Mouse (Mus musculus): ENCODE results near the gene Gm21818. TPM values are rescaled to one million over a fixed set of nuclear protein-coding genes. Genes with fewer than 3 reads are reported as not detected.
"Not testable (repeated sequence)": the region's sequence is repeated elsewhere in the genome, so short reads cannot be mapped to it uniquely, and the experiment has no call there.

The Gm21818 gene
- polyA plus RNA-seq (2016; fragmentation: Nextera tagmentation; extraction: Ambion mirVana): not detected in 2 replicates

- not testable (repeated sequence) for H3K4me2 ChIP-seq; H3K36me3 ChIP-seq (replicated peaks); H3K9ac ChIP-seq; ATAC-seq (ENCODE audit: low FRiP score); H3K27ac ChIP-seq; H3K4me3 ChIP-seq (replicated peaks); H3K9me3 ChIP-seq; H3K27me3 ChIP-seq; H3K4me1 ChIP-seq
- WGBS: 68% methylated on average over 4 of the region's 4 CpGs
Observed at GRCm38 (mm10) chr13:120172133-120172532, at the start of gene Gm21818. Gene Gm21818, plus strand, starts transcription at chr13:120172433.

DNA sequence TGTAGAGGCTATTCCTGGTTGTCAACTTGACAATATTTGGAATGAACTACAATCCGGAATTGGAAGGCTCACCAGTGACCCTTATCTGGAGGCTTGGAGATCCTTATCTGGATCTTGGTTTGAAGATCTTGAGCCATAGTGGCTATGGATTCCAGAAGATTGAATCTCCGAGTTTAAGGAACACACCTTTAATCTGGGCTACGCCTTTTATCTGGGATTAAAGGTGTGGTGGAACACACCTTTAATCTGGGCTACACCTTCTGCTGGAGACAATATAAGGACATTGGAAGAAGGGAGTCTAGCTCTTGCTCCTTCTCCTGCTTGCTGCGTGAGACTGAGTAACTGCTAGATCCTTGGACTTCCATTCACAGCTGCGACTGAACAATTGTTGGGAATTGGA is 32.3 kb upstream of the Gm21818 start, which contains the start of gene Gm20767:
TSS of gene Gm20767 (plus strand) at position 301 of the 400 bp plus-strand sequence.
- H3K36me3 ChIP-seq (replicated peaks); H3K9ac ChIP-seq; H3K4me3 ChIP-seq (replicated peaks); H3K4me2 ChIP-seq; H3K4me1 ChIP-seq; ATAC-seq (ENCODE audit: low FRiP score); H3K9me3 ChIP-seq; H3K27me3 ChIP-seq; H3K27ac ChIP-seq: not testable (repeated sequence)
- WGBS: 89% methylated on average over 1 of the region's 5 CpGs

GRCm38 (mm10) chr13:120142348-120142747 is 29.9 kb upstream of the Gm21818 start:
- not testable (repeated sequence) for H3K9ac ChIP-seq; H3K4me2 ChIP-seq; H3K9me3 ChIP-seq; H3K27me3 ChIP-seq; H3K4me3 ChIP-seq (replicated peaks); ATAC-seq (ENCODE audit: low FRiP score); H3K4me1 ChIP-seq; H3K36me3 ChIP-seq (replicated peaks); H3K27ac ChIP-seq
- 79% methylated on average over 2 of the region's 3 CpGs for WGBS

DNA sequence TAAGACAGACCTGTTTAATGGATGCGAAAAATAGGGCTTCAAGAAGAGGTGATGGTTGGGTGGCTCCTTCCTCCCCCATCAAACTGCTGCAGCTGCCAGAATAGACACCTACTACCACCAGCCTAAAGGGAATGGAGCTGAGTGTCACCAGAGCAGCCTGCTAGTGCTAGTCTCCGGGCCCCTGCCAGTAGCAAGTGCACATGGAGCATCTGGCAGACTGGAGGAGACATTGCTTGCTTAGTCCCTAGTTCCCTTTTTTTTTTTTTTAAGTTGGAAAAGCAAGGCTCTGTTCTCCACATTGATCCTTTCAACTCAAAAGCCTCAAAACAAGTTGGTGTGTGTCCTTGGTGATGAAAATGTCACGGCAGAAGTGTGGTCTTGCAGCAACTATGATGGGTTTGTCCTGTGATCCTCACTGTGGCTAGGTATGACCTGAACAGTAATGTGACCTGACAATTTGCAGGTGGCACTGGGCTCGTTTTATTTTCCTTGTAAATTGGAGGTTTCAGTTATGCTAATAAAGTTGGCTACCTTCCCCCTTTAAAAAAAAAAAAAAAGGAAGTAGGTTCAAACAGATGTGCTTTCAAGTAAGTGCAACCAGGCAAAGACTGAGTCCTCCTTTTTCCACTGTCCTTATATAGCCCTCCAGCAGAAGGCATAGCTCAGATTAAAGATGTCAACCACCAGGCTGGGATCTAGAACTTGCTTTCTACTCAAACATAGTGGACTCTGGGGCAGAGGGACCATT is 22.4 kb upstream of the Gm21818 start:
- H3K4me3 ChIP-seq (replicated peaks); H3K9ac ChIP-seq; ATAC-seq (ENCODE audit: low FRiP score); H3K4me2 ChIP-seq; H3K27ac ChIP-seq; H3K27me3 ChIP-seq; H3K36me3 ChIP-seq (replicated peaks); H3K9me3 ChIP-seq; H3K4me1 ChIP-seq: not testable (repeated sequence)
- 72% methylated on average over 3 of the region's 4 CpGs for WGBS

GRCm38 (mm10) chr13:120150589-120150988 is 21.6 kb upstream of the Gm21818 start:
- not testable (repeated sequence) for H3K4me2 ChIP-seq; H3K27ac ChIP-seq; H3K27me3 ChIP-seq; H3K9me3 ChIP-seq; H3K4me1 ChIP-seq; ATAC-seq (ENCODE audit: low FRiP score); H3K4me3 ChIP-seq (replicated peaks); H3K36me3 ChIP-seq (replicated peaks); H3K9ac ChIP-seq
- 64% methylated on average over 3 of the region's 3 CpGs for WGBS

- not testable (repeated sequence) for H3K9me3 ChIP-seq; H3K27ac ChIP-seq; H3K36me3 ChIP-seq (replicated peaks); H3K9ac ChIP-seq; ATAC-seq (ENCODE audit: low FRiP score); H3K27me3 ChIP-seq; H3K4me1 ChIP-seq; H3K4me3 ChIP-seq (replicated peaks); H3K4me2 ChIP-seq
- 64% methylated on average over 5 of the region's 5 CpGs for WGBS
Observed at GRCm38 (mm10) chr13:120168301-120168700, 3.9 kb upstream of the Gm21818 start.

GRCm38 (mm10) chr13:120196189-120196821 is 24.1 kb downstream of the Gm21818 start:
- H3K9me3 ChIP-seq; H3K36me3 ChIP-seq (replicated peaks); ATAC-seq (ENCODE audit: low FRiP score); H3K27me3 ChIP-seq; H3K27ac ChIP-seq; H3K4me1 ChIP-seq; H3K4me2 ChIP-seq; H3K9ac ChIP-seq; H3K4me3 ChIP-seq (replicated peaks): not testable (repeated sequence)
- 92% methylated on average over 7 of the region's 8 CpGs for WGBS

DNA sequence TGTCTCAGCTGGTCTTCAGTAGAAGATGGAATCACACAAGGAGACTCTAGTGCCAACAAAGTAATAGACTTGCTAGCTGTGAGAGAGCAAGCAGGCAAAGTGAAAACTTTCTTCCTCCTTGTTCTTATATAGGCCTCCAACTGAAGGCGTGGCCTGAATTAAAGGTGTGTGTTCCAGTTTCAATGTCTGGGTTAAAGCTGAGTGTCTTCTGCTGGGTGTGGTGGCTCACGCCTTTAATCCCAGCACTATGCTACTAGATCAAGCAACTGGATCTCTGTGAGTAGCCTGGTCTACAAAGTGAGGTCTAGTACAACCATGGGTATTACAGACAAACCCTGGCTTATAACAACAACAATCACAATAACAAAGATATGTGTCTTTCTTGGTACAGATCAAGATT is 43.6 kb downstream of the Gm21818 start, which contains the start of gene Gm21762:
TSS of gene Gm21762 (minus strand) at position 101 of the 400 bp plus-strand sequence.
- H3K4me3 ChIP-seq (replicated peaks); H3K36me3 ChIP-seq (replicated peaks); H3K9me3 ChIP-seq; H3K4me1 ChIP-seq; H3K27me3 ChIP-seq; ATAC-seq (ENCODE audit: low FRiP score); H3K9ac ChIP-seq; H3K27ac ChIP-seq; H3K4me2 ChIP-seq: not testable (repeated sequence)
- no CpG with 5 or more reads among the region's 2 CpGs for WGBS

DNA sequence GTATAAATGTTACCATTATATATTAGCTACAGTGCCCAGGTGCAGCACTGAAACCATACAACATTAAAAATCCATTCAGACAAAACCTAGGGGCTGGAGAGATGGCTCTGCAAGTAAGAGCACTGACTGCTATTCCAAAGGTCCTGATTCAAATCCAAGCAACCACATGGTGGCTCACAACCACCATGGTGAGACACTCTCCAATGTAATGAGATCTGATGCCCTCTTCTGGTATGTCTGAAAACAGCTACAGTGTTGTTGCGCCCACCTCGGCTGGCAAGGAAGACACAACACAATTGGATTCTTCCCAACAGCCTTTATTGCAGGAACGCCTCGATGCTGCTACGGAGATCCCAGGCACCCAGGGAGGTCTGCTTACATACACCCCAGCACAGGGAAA is 48.7 kb downstream of the Gm21818 start:
- not testable (repeated sequence) for H3K27ac ChIP-seq; H3K9ac ChIP-seq; H3K4me3 ChIP-seq (replicated peaks); H3K27me3 ChIP-seq; ATAC-seq (ENCODE audit: low FRiP score); H3K9me3 ChIP-seq; H3K36me3 ChIP-seq (replicated peaks); H3K4me2 ChIP-seq; H3K4me1 ChIP-seq
- 84% methylated on average over 5 of the region's 5 CpGs for WGBS

DNA sequence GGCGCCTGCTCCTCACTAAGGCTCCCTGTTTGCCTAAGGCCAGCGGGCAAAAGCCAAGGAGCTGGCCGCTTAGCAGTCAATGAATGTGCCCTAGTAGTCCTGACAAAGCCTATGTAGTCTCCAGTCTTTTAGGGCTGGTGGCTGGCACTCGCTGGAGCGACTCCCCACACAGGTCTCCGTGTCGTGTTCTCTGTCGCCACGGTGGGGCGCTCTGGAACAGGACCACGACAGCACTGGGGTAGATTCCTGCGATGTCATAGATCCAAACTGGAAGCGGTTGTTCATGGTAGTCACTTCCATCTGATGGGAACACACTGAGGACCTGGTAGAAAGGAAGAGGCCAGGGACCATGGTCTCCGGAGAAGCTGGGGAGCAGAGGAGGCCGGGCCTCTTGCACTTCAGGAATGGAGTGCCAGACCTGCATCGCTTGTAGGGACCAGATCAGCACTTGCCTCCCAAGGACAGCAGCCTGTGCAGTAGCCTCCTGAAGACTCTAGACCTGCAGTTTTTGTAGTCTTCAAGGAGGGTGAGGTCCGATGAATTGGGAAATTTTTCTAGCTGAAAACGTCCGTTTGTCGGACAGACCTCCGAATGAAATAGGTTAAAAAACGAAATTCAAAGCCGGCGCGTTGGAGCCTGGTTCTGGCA is 50.9 kb downstream of the Gm21818 start:
- not testable (repeated sequence) for H3K4me3 ChIP-seq (replicated peaks); H3K36me3 ChIP-seq (replicated peaks); H3K27me3 ChIP-seq; H3K4me2 ChIP-seq; H3K4me1 ChIP-seq; ATAC-seq (ENCODE audit: low FRiP score); H3K9ac ChIP-seq; H3K9me3 ChIP-seq; H3K27ac ChIP-seq
- 92% methylated on average over 16 of the region's 25 CpGs for WGBS

Measured in forebrain, embryonic 12.5 days (tissue).